Mouse (Mus musculus): Measurements from ENCODE around the gene Rps6ka4. TPM values are rescaled to one million over a fixed set of nuclear protein-coding genes. Genes with fewer than 3 reads are reported as not detected.

Gene Rps6ka4
- total RNA-seq, 1 experiment from 2014 or later = 15.8 TPM

DNA sequence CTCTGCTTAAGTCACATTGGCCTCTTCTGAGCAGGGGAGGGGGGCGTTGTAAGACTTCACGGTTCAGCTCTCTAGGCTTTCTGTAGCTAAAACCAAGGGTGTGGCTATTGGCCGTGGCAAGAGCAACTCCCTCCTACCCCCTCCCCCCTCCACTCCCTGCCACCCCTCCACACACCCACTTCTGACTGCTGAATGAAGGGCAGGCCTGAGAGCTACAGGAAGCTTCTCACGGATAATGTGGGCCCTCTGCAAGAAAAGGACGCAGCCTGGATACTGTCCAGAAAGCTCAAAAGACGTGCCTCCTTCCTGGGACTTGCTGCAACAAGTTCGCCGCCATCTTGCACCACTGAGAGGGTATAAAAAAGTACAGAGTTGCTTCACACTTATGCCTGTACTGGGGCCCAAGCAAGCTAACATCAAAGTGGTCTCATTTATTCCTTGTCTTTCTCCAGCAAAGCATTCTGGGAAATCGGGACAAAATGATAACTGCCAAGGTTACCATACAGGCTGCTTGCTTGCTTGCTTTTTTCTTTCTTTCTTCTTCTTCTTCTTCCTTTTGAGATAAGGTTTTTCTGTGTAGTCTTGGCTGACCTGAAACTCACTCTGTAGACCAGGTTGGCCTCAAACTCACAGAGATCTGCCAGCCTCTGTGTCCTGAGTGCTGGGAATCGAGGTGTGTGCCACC is 21.2 kb downstream of the Rps6ka4 start:
- ATAC-seq (ENCODE audit: extremely low read depth, insufficient number of reproducible peaks, low FRiP score, poor library complexity, severe bottlenecking) = no peak

DNA sequence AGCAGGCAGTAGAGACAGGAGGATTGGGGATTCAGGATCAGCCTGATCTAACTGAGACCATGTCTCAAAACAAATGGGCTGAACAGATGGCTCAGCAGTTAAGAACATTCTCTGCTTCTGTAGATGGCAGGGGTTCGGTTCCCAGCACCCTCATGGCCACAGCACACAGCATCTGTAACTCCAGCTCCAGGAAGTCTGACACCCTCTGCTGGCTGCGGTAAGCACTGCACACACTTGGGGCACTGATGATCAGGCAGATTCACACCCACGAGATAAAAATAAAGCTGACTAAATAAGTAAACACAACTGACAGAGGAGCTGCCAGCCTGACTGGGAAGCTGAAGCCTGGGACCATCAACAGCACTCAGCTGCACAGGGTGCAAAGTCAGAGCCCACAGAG is 25.5 kb downstream of the Rps6ka4 start:
- ATAC-seq (ENCODE audit: extremely low read depth, insufficient number of reproducible peaks, low FRiP score, poor library complexity, severe bottlenecking) = no peak

DNA sequence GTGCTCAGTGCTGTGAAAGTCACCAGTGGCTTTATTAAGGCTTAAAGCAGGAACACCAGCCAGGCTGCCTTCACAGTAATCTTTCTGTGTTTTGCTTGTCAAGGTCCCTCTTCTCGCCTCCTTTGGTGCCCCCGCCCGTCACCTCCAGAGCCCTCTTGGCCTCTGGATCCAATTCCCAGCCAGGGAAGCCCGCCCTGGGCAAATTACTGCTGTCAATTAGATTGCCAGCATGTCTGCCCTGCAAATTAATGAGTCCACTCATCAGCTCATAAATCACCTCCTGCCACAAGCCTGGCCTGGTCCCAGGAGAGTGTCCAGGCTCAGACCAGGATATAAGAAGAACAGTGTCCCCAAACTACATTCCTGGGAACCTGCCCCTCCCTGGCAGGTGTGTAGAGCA is 26.1 kb downstream of the Rps6ka4 start:
- no peak for ATAC-seq (ENCODE audit: extremely low read depth, insufficient number of reproducible peaks, low FRiP score, poor library complexity, severe bottlenecking)

Other genes with a start within 250 kb of the Rps6ka4 start
- gene Ccdc88b, start 17.6 kb upstream of the Rps6ka4 start, total RNA-seq (2017) = 97.1 and 136 TPM in 2 replicates
- 103 and 125 TPM in 2 replicates for gene Trmt112, start 69.1 kb upstream of the Rps6ka4 start, total RNA-seq (2017)
- 693 and 750 TPM in 2 replicates for gene Prdx5, start 69.5 kb upstream of the Rps6ka4 start, total RNA-seq (2017)
- 37.9 and 40.8 TPM in 2 replicates for gene Esrra, start 81.2 kb upstream of the Rps6ka4 start, total RNA-seq (2017)
- gene Catsperz, start 84.7 kb upstream of the Rps6ka4 start, total RNA-seq (2017) = not detected in 2 replicates
- not detected in 2 replicates for gene Kcnk4, start 93.9 kb upstream of the Rps6ka4 start, total RNA-seq (2017)
- 30.8 and 35.0 TPM in 2 replicates for gene Bad, start 101.2 kb upstream of the Rps6ka4 start, total RNA-seq (2017)
- gene Gpr137, start 101.8 kb upstream of the Rps6ka4 start, total RNA-seq (2017) = 23.5 and 31.7 TPM in 2 replicates
- gene Ppp1r14b, start 134.3 kb upstream of the Rps6ka4 start, total RNA-seq (2017) = 20.1 and 30.6 TPM in 2 replicates
- 12.5 and 13.6 TPM in 2 replicates for gene Plcb3, start 135.8 kb upstream of the Rps6ka4 start, total RNA-seq (2017)
- 30.4 and 32.4 TPM in 2 replicates for gene Fkbp2, start 139.9 kb upstream of the Rps6ka4 start, total RNA-seq (2017)
- gene Vegfb, start 147.0 kb upstream of the Rps6ka4 start, total RNA-seq (2017) = 2.8 and 6.0 TPM in 2 replicates
- gene Dnajc4, start 151.9 kb upstream of the Rps6ka4 start, total RNA-seq (2017) = 16.4 and 24.4 TPM in 2 replicates
- gene Nudt22, start 155.5 kb upstream of the Rps6ka4 start, total RNA-seq (2017) = 5.0 TPM in 2 replicates
- gene Trpt1, start 155.5 kb upstream of the Rps6ka4 start, total RNA-seq (2017) = 1.5 and 1.6 TPM in 2 replicates
- gene Fermt3, start 178.8 kb upstream of the Rps6ka4 start, total RNA-seq (2017) = 211 and 225 TPM in 2 replicates
- 73.9 and 81.6 TPM in 2 replicates for gene Stip1, start 199.3 kb upstream of the Rps6ka4 start, total RNA-seq (2017)
- 1.2 and 3.7 TPM in 2 replicates for gene Macrod1, start 216.2 kb upstream of the Rps6ka4 start, total RNA-seq (2017)

Data from neutrophil, adult 5-6 weeks (primary cell).